ENCODE assay signal across 25 mouse cellular contexts in genomic region chr14:55820576-55820975, GRCm38 (mm10). TPM values are rescaled to one million over a fixed set of nuclear protein-coding genes. Genes with fewer than 3 reads are reported as not detected.
DNase-seq lines count a peak whose midpoint lies in the region; ATAC-seq and TF ChIP-seq lines count a peak whose summit lies in the region.
"Had no signal": no experiment of that assay in that cellular context is flagged by ENCODE, and none has a peak within 500 bp of the region (broad histone marks: within the 10 kb centered on the region; RNA-seq: fewer than 3 reads in every experiment).

No protein-coding gene starts in this region.

- no peak overlapping the region for H3K27ac ChIP-seq in heart, embryonic 10.5 days
- H3K27ac ChIP-seq in lung, postnatal 0 days (ENCODE audit: low read length) = no peak overlapping the region
- H3K27ac ChIP-seq: embryonic facial prominence, embryonic 13.5 days; heart, embryonic 15.5 days; hindbrain, embryonic 12.5 days; layer of hippocampus, adult 2 months; limb, embryonic 15.5 days; midbrain, embryonic 15.5 days had no signal

- 0 out of 2 replicates have a peak, but pooled peaks cover 2% of the 10 kb centered on the region for H3K36me3 ChIP-seq in heart, embryonic 10.5 days
- no peaks in the 10 kb centered on the region for H3K36me3 ChIP-seq in lung, postnatal 0 days (ENCODE audit: insufficient read depth, low read length)
- H3K36me3 ChIP-seq: embryonic facial prominence, embryonic 13.5 days; heart, embryonic 15.5 days; hindbrain, embryonic 12.5 days; limb, embryonic 15.5 days; midbrain, embryonic 15.5 days had no signal

- ATAC-seq in lung, postnatal 0 days = no peak
- ATAC-seq: CD4-positive, CD25-positive, alpha-beta regulatory T cell, adult 4 months; forebrain, embryonic 14.5 days; midbrain, embryonic 15.5 days; Patski had no signal

- no peak for TF ChIP-seq EP300 in lung, postnatal 0 days (IDR thresholded peaks at IDR 0.05)

- H3K4me2 ChIP-seq in lung, postnatal 0 days (replicated peaks; ENCODE audit: low read depth, low read length) = no peak overlapping the region
- H3K4me2 ChIP-seq: embryonic facial prominence, embryonic 13.5 days; heart, embryonic 15.5 days; hindbrain, embryonic 12.5 days; limb, embryonic 15.5 days; midbrain, embryonic 15.5 days had no signal

- H3K27me3 ChIP-seq in heart, embryonic 10.5 days (ENCODE audit: insufficient read depth, poor library complexity, severe bottlenecking) = peaks cover 3% of the 10 kb centered on the region
- H3K27me3 ChIP-seq in lung, postnatal 0 days (replicated peaks; ENCODE audit: insufficient read depth, low read length) = no peaks in the 10 kb centered on the region
- H3K27me3 ChIP-seq: embryonic facial prominence, embryonic 13.5 days; limb, embryonic 15.5 days; midbrain, embryonic 15.5 days; Patski had no signal

- 79% methylated on average over 9 of the region's 9 CpGs for WGBS in heart, embryonic 10.5 days
- 81% methylated on average over 9 of the region's 9 CpGs for WGBS in lung, postnatal 0 days

- H3K9ac ChIP-seq in lung, postnatal 0 days (replicated peaks; ENCODE audit: low read depth) = no peak overlapping the region
- H3K9ac ChIP-seq: embryonic facial prominence, embryonic 13.5 days; heart, embryonic 15.5 days; hindbrain, embryonic 12.5 days; limb, embryonic 15.5 days; midbrain, embryonic 15.5 days had no signal

- TF ChIP-seq CTCF in lung, postnatal 0 days (IDR thresholded peaks at IDR 0.05) = no peak

- H3K9me3 ChIP-seq in heart, embryonic 10.5 days = no peaks in the 10 kb centered on the region
- no peaks in the 10 kb centered on the region for H3K9me3 ChIP-seq in lung, postnatal 0 days (ENCODE audit: low read length)
- H3K9me3 ChIP-seq: embryonic facial prominence, embryonic 13.5 days; heart, embryonic 15.5 days; hindbrain, embryonic 12.5 days; limb, embryonic 15.5 days; midbrain, embryonic 15.5 days had no signal

- peaks cover 23% of the 10 kb centered on the region for H3K4me1 ChIP-seq in heart, embryonic 10.5 days
- peaks cover 3% of the 10 kb centered on the region; the same call in 1 of the 2 replicates for H3K4me1 ChIP-seq in lung, postnatal 0 days (ENCODE audit: insufficient read depth, low read depth, low read length)

- H3K4me3 ChIP-seq in heart, embryonic 10.5 days = no peak overlapping the region
- no peak overlapping the region for H3K4me3 ChIP-seq in lung, postnatal 0 days (ENCODE audit: low read depth, low read length)
- H3K4me3 ChIP-seq: embryonic facial prominence, embryonic 13.5 days; heart, embryonic 15.5 days; hindbrain, embryonic 12.5 days; layer of hippocampus, adult 2 months; limb, embryonic 15.5 days; midbrain, embryonic 15.5 days; myocyte had no signal

- peak; percentile 0 for DNase-seq in adrenal gland, postnatal 10 days
- DNase-seq in adrenal gland, adult 2 months = no peak
- DNase-seq in heart, postnatal 4 days = peak; percentile 3
- DNase-seq in heart, embryonic 10.5 days (ENCODE audit: low spot score) = no peak
- DNase-seq in lung, postnatal 10 days = peak; percentile 0
- DNase-seq in lung, postnatal 0 days (ENCODE audit: low spot score) = no peak
- peak; percentile 2 for DNase-seq in urinary bladder, postnatal 25 days (ENCODE audit: low spot score)
- DNase-seq in urinary bladder, postnatal 36 days (ENCODE audit: low spot score in 2 of 2) = no peak
- DNase-seq: adrenal gland, postnatal 36 days; cerebellum, adult 11-12 months; gastrocnemius, postnatal 25 days; kidney, adult 9 months; lung, postnatal 36 days; thymus, postnatal 36 days had no signal

RNA-seq across cellular contexts. Expression of gene Nfatc4, which starts 2.4 kb away (rescaled TPM):
- total RNA-seq in adrenal gland, postnatal 10 days (2021) = 10 to 100 TPM; 23.5 to 28.2 TPM
- total RNA-seq in adrenal gland, adult 2 months (2021) = 10 to 100 TPM; 17.9 to 21.9 TPM
- polyA plus RNA-seq in adrenal gland, adult 2 months (2012; rRNA removed) = 50.5 and 58.1 TPM in 2 replicates
- total RNA-seq in heart, postnatal 4 days (2021) = 10 to 100 TPM; 12.7 to 13.3 TPM
- polyA plus RNA-seq in heart, embryonic 10.5 days (2016; fragmentation: Nextera tagmentation; extraction: Ambion mirVana) = 15.4 and 35.8 TPM in 2 replicates
- 17.1 and 18.1 TPM in 2 replicates for polyA plus RNA-seq in lung, postnatal 0 days (2015; fragmentation: Nextera tagmentation; extraction: Ambion mirVana)
- total RNA-seq: megakaryocyte-erythroid progenitor cell, adult 5-6 weeks had no signal
- polyA plus RNA-seq: CD4-positive, CD25-positive, alpha-beta regulatory T cell, adult 4 months had no signal

RNA-seq across cellular contexts. Expression of gene Ripk3, which starts 31.9 kb away (rescaled TPM):
- total RNA-seq in adrenal gland, postnatal 10 days (2021) = 1 to 10 TPM; 8.3 to 9.1 TPM
- total RNA-seq in adrenal gland, adult 2 months (2021) = 1 to 10 TPM; 3.3 to 3.7 TPM
- polyA plus RNA-seq in adrenal gland, adult 2 months (2012; rRNA removed) = 6.2 and 6.4 TPM in 2 replicates
- 10 to 100 TPM; 10.6 to 14.0 TPM for total RNA-seq in heart, postnatal 4 days (2021)
- polyA plus RNA-seq in heart, embryonic 10.5 days (2016; fragmentation: Nextera tagmentation; extraction: Ambion mirVana) = 20.0 and 32.0 TPM in 2 replicates
- 16.2 and 24.2 TPM in 2 replicates for polyA plus RNA-seq in lung, postnatal 0 days (2015; fragmentation: Nextera tagmentation; extraction: Ambion mirVana)

RNA-seq across cellular contexts. Expression of gene Nynrin, which starts 33.2 kb away (rescaled TPM):
- total RNA-seq in adrenal gland, postnatal 10 days (2021) = 10 to 100 TPM; 20.7 to 24.4 TPM
- total RNA-seq in adrenal gland, adult 2 months (2021) = 10 to 100 TPM in 1 of 2 experiments, 1 to 10 TPM in 1; 7.2 to 16.1 TPM
- 5.1 and 5.3 TPM in 2 replicates for polyA plus RNA-seq in adrenal gland, adult 2 months (2012; rRNA removed)
- 10 to 100 TPM; 36.0 to 36.3 TPM for total RNA-seq in heart, postnatal 4 days (2021)
- polyA plus RNA-seq in heart, embryonic 10.5 days (2016; fragmentation: Nextera tagmentation; extraction: Ambion mirVana) = 27.1 and 32.7 TPM in 2 replicates
- polyA plus RNA-seq in lung, postnatal 0 days (2015; fragmentation: Nextera tagmentation; extraction: Ambion mirVana) = 4.2 and 4.7 TPM in 2 replicates
- polyA plus RNA-seq: Patski had no signal

RNA-seq across cellular contexts. Expression of gene Adcy4, which starts 36.7 kb away (rescaled TPM):
- total RNA-seq in adrenal gland, postnatal 10 days (2021) = 10 to 100 TPM; 10.3 to 12.6 TPM
- total RNA-seq in adrenal gland, adult 2 months (2021) = 10 to 100 TPM in 1 of 2 experiments, 1 to 10 TPM in 1; 9.8 to 12.5 TPM
- 17.1 and 21.0 TPM in 2 replicates for polyA plus RNA-seq in adrenal gland, adult 2 months (2012; rRNA removed)
- total RNA-seq in heart, postnatal 4 days (2021) = 10 to 100 TPM; 18.9 to 22.3 TPM
- 14.5 and 18.1 TPM in 2 replicates for polyA plus RNA-seq in heart, embryonic 10.5 days (2016; fragmentation: Nextera tagmentation; extraction: Ambion mirVana)
- polyA plus RNA-seq in lung, postnatal 0 days (2015; fragmentation: Nextera tagmentation; extraction: Ambion mirVana) = 29.3 and 33.3 TPM in 2 replicates
- total RNA-seq: megakaryocyte-erythroid progenitor cell, adult 5-6 weeks had no signal
- polyA plus RNA-seq: Patski had no signal

RNA-seq across cellular contexts. Expression of gene Ltb4r1, which starts 54.8 kb away (rescaled TPM):
- 1 to 10 TPM; 1.4 to 1.6 TPM for total RNA-seq in adrenal gland, postnatal 10 days (2021)
- under 1 TPM in 1 of 2 experiments, not detected in 1; 0.76 TPM for total RNA-seq in adrenal gland, adult 2 months (2021)
- polyA plus RNA-seq in adrenal gland, adult 2 months (2012; rRNA removed) = 1.4 and 1.7 TPM in 2 replicates
- under 1 TPM; 0.50 TPM for total RNA-seq in heart, postnatal 4 days (2021)
- 0.53 and 0.79 TPM in 2 replicates for polyA plus RNA-seq in heart, embryonic 10.5 days (2016; fragmentation: Nextera tagmentation; extraction: Ambion mirVana)
- 4.1 and 4.6 TPM in 2 replicates for polyA plus RNA-seq in lung, postnatal 0 days (2015; fragmentation: Nextera tagmentation; extraction: Ambion mirVana)
- total RNA-seq: gastrocnemius, postnatal 25 days; layer of hippocampus, adult 2 months had no signal
- polyA plus RNA-seq: hindbrain, embryonic 12.5 days; Patski had no signal

Comparison
In these comparisons a context has a peak if more than half of its experiments do, and no peak if none do; other contexts are left out.
1. DNase-seq: peak in adrenal gland, postnatal 10 days (single experiment), heart, postnatal 4 days (single experiment), lung, postnatal 10 days (single experiment) and urinary bladder, postnatal 25 days (single experiment); none in adrenal gland, adult 2 months (single experiment), heart, embryonic 10.5 days (single experiment), lung, postnatal 0 days (single experiment) and urinary bladder, postnatal 36 days (0 of 2).